ENCODE assay signal across 28 mouse cellular contexts in genomic region chr5:117373418-117373817, GRCm38 (mm10). TPM values are rescaled to one million over a fixed set of nuclear protein-coding genes. Genes with fewer than 3 reads are reported as not detected.
DNase-seq lines count a peak whose midpoint lies in the region; ATAC-seq and TF ChIP-seq lines count a peak whose summit lies in the region.
"Had no signal": no experiment of that assay in that cellular context is flagged by ENCODE, and none has a peak within 500 bp of the region (broad histone marks: within the 10 kb centered on the region; RNA-seq: fewer than 3 reads in every experiment).

No protein-coding gene starts in this region.

- H3K4me3 ChIP-seq in liver, postnatal 0 days (ENCODE audit: low read depth, low read length): no peak overlapping the region
- H3K4me3 ChIP-seq in hindbrain, postnatal 0 days (ENCODE audit: low read length): no peak overlapping the region
- H3K4me3 ChIP-seq: heart, embryonic 13.5 days; liver, embryonic 15.5 days; midbrain, embryonic 10.5 days; midbrain, embryonic 15.5 days; neural tube, embryonic 12.5 days had no signal

- H3K9me3 ChIP-seq in liver, postnatal 0 days (ENCODE audit: low read length): no peaks in the 10 kb centered on the region
- H3K9me3 ChIP-seq in hindbrain, postnatal 0 days (ENCODE audit: low read length): no peaks in the 10 kb centered on the region
- H3K9me3 ChIP-seq: heart, embryonic 13.5 days; liver, embryonic 15.5 days; midbrain, embryonic 10.5 days; midbrain, embryonic 15.5 days; neural tube, embryonic 12.5 days had no signal

- no peak overlapping the region for H3K4me2 ChIP-seq in liver, postnatal 0 days (ENCODE audit: low read depth, low read length)
- no peak overlapping the region for H3K4me2 ChIP-seq in hindbrain, postnatal 0 days (ENCODE audit: low read depth, low read length)
- H3K4me2 ChIP-seq: heart, embryonic 13.5 days; hindbrain, embryonic 14.5 days; liver, embryonic 15.5 days; midbrain, embryonic 15.5 days; neural tube, embryonic 12.5 days had no signal

- no peak for DNase-seq in liver, postnatal 0 days
- DNase-seq in liver (no peak), 416B (ENCODE audit: low read depth) (peak; percentile 30)
- no peak for DNase-seq in gastrocnemius, postnatal 14 days
- no peak for DNase-seq in hindbrain, postnatal 0 days (ENCODE audit: low spot score)
- DNase-seq: adrenal gland, postnatal 25 days; B cell, adult 2 months; cerebellum, adult 2 months; cerebellum, postnatal 14 days; heart, postnatal 10 days; kidney, adult 2 months; layer of hippocampus, postnatal 36 days; left cerebral cortex, postnatal 4 days; lung, postnatal 10 days; right cerebral cortex, adult 18-20 months; spleen, adult 18-20 months; thymus, postnatal 36 days had no signal

- ATAC-seq in liver, postnatal 0 days: peak; percentile 26; the same call in 1 of the 2 replicates
- peak; percentile 11; the same call in 1 of the 2 replicates for ATAC-seq in common myeloid progenitor, adult 5-6 weeks (replicated peaks; ENCODE audit: low read depth, poor library complexity, severe bottlenecking)
- peak; percentile 53 for ATAC-seq in megakaryocyte progenitor cell, adult 5-6 weeks (replicated peaks; ENCODE audit: poor library complexity)
- no peak for ATAC-seq in hindbrain, postnatal 0 days
- ATAC-seq: forebrain, embryonic 14.5 days; inflammation-experienced regulatory T-cells, adult 6 months; midbrain, embryonic 15.5 days had no signal

- intact Hi-C loops in gastrocnemius, postnatal 14 days (cut with DNase I; ENCODE audit: low total_unique reads): no loop called here

- no peaks in the 10 kb centered on the region for H3K27me3 ChIP-seq in liver, postnatal 0 days (ENCODE audit: insufficient read depth, low read length)
- no peaks in the 10 kb centered on the region for H3K27me3 ChIP-seq in hindbrain, postnatal 0 days (ENCODE audit: insufficient read depth, low read length)
- H3K27me3 ChIP-seq: heart, embryonic 13.5 days; liver, embryonic 15.5 days; midbrain, embryonic 15.5 days; neural tube, embryonic 12.5 days had no signal

- 73% methylated on average over 9 of the region's 9 CpGs for WGBS in liver, postnatal 0 days (ENCODE audit: insufficient replicate concordance)
- WGBS in hindbrain, postnatal 0 days: 90% methylated on average over 9 of the region's 9 CpGs

- TF ChIP-seq EP300 in liver, postnatal 0 days (IDR thresholded peaks at IDR 0.05; ENCODE audit: low read depth): no peak

- peaks cover 5% of the 10 kb centered on the region for H3K4me1 ChIP-seq in liver, postnatal 0 days (ENCODE audit: insufficient read depth)
- H3K4me1 ChIP-seq in hindbrain, postnatal 0 days (ENCODE audit: insufficient read depth, low read length): no peaks in the 10 kb centered on the region
- H3K4me1 ChIP-seq: midbrain, embryonic 10.5 days; midbrain, embryonic 15.5 days; neural tube, embryonic 12.5 days had no signal

- H3K9ac ChIP-seq in liver, postnatal 0 days (replicated peaks): no peak overlapping the region
- no peak overlapping the region for H3K9ac ChIP-seq in hindbrain, postnatal 0 days (replicated peaks; ENCODE audit: low read length)
- H3K9ac ChIP-seq: heart, embryonic 13.5 days; hindbrain, embryonic 14.5 days; liver, embryonic 15.5 days; midbrain, embryonic 15.5 days; neural tube, embryonic 12.5 days had no signal

- no peak overlapping the region for H3K27ac ChIP-seq in liver, postnatal 0 days (ENCODE audit: low read depth)
- no peak overlapping the region for H3K27ac ChIP-seq in hindbrain, postnatal 0 days
- H3K27ac ChIP-seq: heart, embryonic 13.5 days; hindbrain, embryonic 14.5 days; kidney, postnatal 0 days; liver, embryonic 15.5 days; midbrain, embryonic 10.5 days; midbrain, embryonic 15.5 days; neural tube, embryonic 12.5 days had no signal

- TF ChIP-seq CTCF in liver, postnatal 0 days (IDR thresholded peaks at IDR 0.05; ENCODE audit: low read depth): no peak
- no peak for TF ChIP-seq CTCF in hindbrain, postnatal 0 days (IDR thresholded peaks at IDR 0.05; ENCODE audit: low read depth)

- peaks cover 59% of the 10 kb centered on the region for H3K36me3 ChIP-seq in liver, postnatal 0 days (replicated peaks; ENCODE audit: insufficient read depth, low read length)
- peaks cover 57% of the 10 kb centered on the region for H3K36me3 ChIP-seq in hindbrain, postnatal 0 days (ENCODE audit: insufficient read depth, low read length)

RNA-seq across cellular contexts. Expression of gene Rfc5, which starts 15.4 kb away (rescaled TPM):
- 18.8 and 23.9 TPM in 2 replicates for polyA plus RNA-seq in liver, postnatal 0 days (2015; fragmentation: Nextera tagmentation; extraction: Ambion mirVana)
- total RNA-seq in common myeloid progenitor, adult 5-6 weeks (2017): 64.0 and 68.8 TPM in 2 replicates
- 53.9 and 61.7 TPM in 2 replicates for total RNA-seq in megakaryocyte progenitor cell, adult 5-6 weeks (2015)
- total RNA-seq in megakaryocyte progenitor cell, adult 5-6 weeks (2017): 53.1 and 60.4 TPM in 2 replicates
- 1 to 10 TPM; 2.8 to 4.3 TPM for total RNA-seq in gastrocnemius, postnatal 14 days (2021)
- 16.6 and 17.8 TPM in 2 replicates for total RNA-seq in hindbrain, postnatal 0 days (2014; rRNA removed)
- polyA plus RNA-seq in hindbrain, postnatal 0 days (2015; fragmentation: Nextera tagmentation; extraction: Ambion mirVana): 26.5 and 29.2 TPM in 2 replicates

RNA-seq across cellular contexts. Expression of gene Wsb2, which starts 16.3 kb away (rescaled TPM):
- polyA plus RNA-seq in liver, postnatal 0 days (2015; fragmentation: Nextera tagmentation; extraction: Ambion mirVana): 31.7 and 32.3 TPM in 2 replicates
- 19.4 and 26.6 TPM in 2 replicates for total RNA-seq in common myeloid progenitor, adult 5-6 weeks (2017)
- 8.6 and 8.7 TPM in 2 replicates for total RNA-seq in megakaryocyte progenitor cell, adult 5-6 weeks (2015)
- 11.3 and 27.1 TPM in 2 replicates for total RNA-seq in megakaryocyte progenitor cell, adult 5-6 weeks (2017)
- total RNA-seq in gastrocnemius, postnatal 14 days (2021): 10 to 100 TPM; 70.6 to 76.4 TPM
- total RNA-seq in hindbrain, postnatal 0 days (2014; rRNA removed): 412 and 421 TPM in 2 replicates
- 296 and 321 TPM in 2 replicates for polyA plus RNA-seq in hindbrain, postnatal 0 days (2015; fragmentation: Nextera tagmentation; extraction: Ambion mirVana)

RNA-seq across cellular contexts. Expression of gene Ksr2, which starts 40.4 kb away (rescaled TPM):
- 0.08 and 0.09 TPM in 2 replicates for polyA plus RNA-seq in liver, postnatal 0 days (2015; fragmentation: Nextera tagmentation; extraction: Ambion mirVana)
- total RNA-seq in common myeloid progenitor, adult 5-6 weeks (2017): under 0.01 and 0.19 TPM in 2 replicates
- total RNA-seq in megakaryocyte progenitor cell, adult 5-6 weeks (2015): 0.25 and 0.27 TPM in 2 replicates
- total RNA-seq in megakaryocyte progenitor cell, adult 5-6 weeks (2017): 0.03 and 0.17 TPM in 2 replicates
- total RNA-seq in gastrocnemius, postnatal 14 days (2021): under 1 TPM; 0.04 to 0.08 TPM
- total RNA-seq in hindbrain, postnatal 0 days (2014; rRNA removed): 10.7 and 12.6 TPM in 2 replicates
- 6.1 and 6.3 TPM in 2 replicates for polyA plus RNA-seq in hindbrain, postnatal 0 days (2015; fragmentation: Nextera tagmentation; extraction: Ambion mirVana)

RNA-seq across cellular contexts. Expression of gene Vsig10, which starts 54.5 kb away (rescaled TPM):
- 2.1 and 2.9 TPM in 2 replicates for polyA plus RNA-seq in liver, postnatal 0 days (2015; fragmentation: Nextera tagmentation; extraction: Ambion mirVana)
- total RNA-seq in common myeloid progenitor, adult 5-6 weeks (2017): 2.7 and 3.0 TPM in 2 replicates
- 0.49 and 1.7 TPM in 2 replicates for total RNA-seq in megakaryocyte progenitor cell, adult 5-6 weeks (2015)
- 0.83 and 2.4 TPM in 2 replicates for total RNA-seq in megakaryocyte progenitor cell, adult 5-6 weeks (2017)
- total RNA-seq in gastrocnemius, postnatal 14 days (2021): 1 to 10 TPM; 6.0 to 8.8 TPM
- 3.3 and 4.6 TPM in 2 replicates for total RNA-seq in hindbrain, postnatal 0 days (2014; rRNA removed)
- 3.4 and 4.7 TPM in 2 replicates for polyA plus RNA-seq in hindbrain, postnatal 0 days (2015; fragmentation: Nextera tagmentation; extraction: Ambion mirVana)
